Mouse (Mus musculus) heart, adult 2 months (tissue): ENCODE measurements around the gene Smarca2. TPM values are rescaled to one million over a fixed set of nuclear protein-coding genes. Genes with fewer than 3 reads are reported as not detected.
"Not testable (repeated sequence)": the region's sequence is repeated elsewhere in the genome, so short reads cannot be mapped to it uniquely, and the experiment has no call there.

ENCODE experiments used
- DNase-seq, 2 experiments: peaks; one replicate each; pipeline ENCODE4 v3.0.0; 2021
- H3K27ac ChIP-seq: fragments of 200-600 bp; 2 replicates; pipeline ENCODE4 v1.8.1; 2022
- H3K27me3 ChIP-seq: fragments of 200-500 bp; 2 replicates; pipeline ENCODE4 v1.6.1; 2012; ENCODE audit warnings: mild to moderate bottlenecking, low read length, inconsistent platforms, mixed read lengths; ENCODE audit not compliant: control insufficient read depth, insufficient read depth
- H3K36me3 ChIP-seq: fragments of 200-500 bp; 2 replicates; pipeline ENCODE4 v1.6.1; 2012; ENCODE audit warnings: low read length, inconsistent platforms; ENCODE audit not compliant: control insufficient read depth, insufficient read depth
- H3K4me1 ChIP-seq: fragments of 200-500 bp; 2 replicates; pipeline ENCODE4 v1.6.1; 2011; ENCODE audit warnings: low read length; ENCODE audit not compliant: control insufficient read depth, insufficient read depth
- H3K4me3 ChIP-seq: fragments of 200-600 bp; 2 replicates; pipeline ENCODE4 v1.8.1; 2022
- H3K79me2 ChIP-seq: fragments of 200-500 bp; replicated peaks from 2 replicates; pipeline ENCODE4 v1.6.1; 2012; ENCODE audit warnings: mild to moderate bottlenecking, inconsistent platforms, low read length, moderate library complexity, mixed read lengths; ENCODE audit not compliant: control insufficient read depth, insufficient read depth
- H3K9ac ChIP-seq: fragments of 200-500 bp; 2 replicates; pipeline ENCODE4 v1.6.1; 2012; ENCODE audit warnings: low read depth, mild to moderate bottlenecking, control low read depth, inconsistent platforms, low read length, mixed read lengths
- CTCF ChIP-seq: fragments of 200-600 bp; IDR thresholded peaks from 2 replicates; pipeline ENCODE4 v1.8.1; 2022; ENCODE audit warnings: antibody characterized with exemption, mild to moderate bottlenecking, moderate library complexity
- EP300 ChIP-seq: fragments of 200-500 bp; IDR thresholded peaks from 2 replicates; pipeline ENCODE4 v1.6.1; 2011; ENCODE audit warnings: low read depth, low read length, control low read depth; ENCODE audit not compliant: insufficient read depth
- POLR2A ChIP-seq: fragments of 200-500 bp; IDR thresholded peaks from 2 replicates; pipeline ENCODE4 v1.6.1; 2011; ENCODE audit warnings: mild to moderate bottlenecking, low read depth, low read length, control low read depth; ENCODE audit not compliant: insufficient read depth
- WGBS: fragments of 180-500 bp; shearing (Covaris S2); methylation state at CpG from one replicate; pipeline ENCODE4 v1.1.7; 2018; 5-methylcytosine and 5-hydroxymethylcytosine counted together
- intact Hi-C: fragments of 180-260 bp; cut with DNase I; formaldehyde crosslinking; loops from one replicate; pipeline ENCODE4 v1.15.1; 2025
- polyA plus RNA-seq: library from polyadenylated mRNA; depleted of rRNA; stranded (reverse); fragments of >200 nt; gene quantifications from 2 replicates; pipeline ENCODE4 v1.2.3, GENCODE M21; 2012
- total RNA-seq, 2 experiments: library from RNA; stranded (reverse); gene quantifications; 2 replicates each; pipeline ENCODE4 v1.2.3; 2021

The Smarca2 gene
- total and polyA plus RNA-seq, 3 experiments = 24.3 to 72.1 (median 65.7) TPM

DNA sequence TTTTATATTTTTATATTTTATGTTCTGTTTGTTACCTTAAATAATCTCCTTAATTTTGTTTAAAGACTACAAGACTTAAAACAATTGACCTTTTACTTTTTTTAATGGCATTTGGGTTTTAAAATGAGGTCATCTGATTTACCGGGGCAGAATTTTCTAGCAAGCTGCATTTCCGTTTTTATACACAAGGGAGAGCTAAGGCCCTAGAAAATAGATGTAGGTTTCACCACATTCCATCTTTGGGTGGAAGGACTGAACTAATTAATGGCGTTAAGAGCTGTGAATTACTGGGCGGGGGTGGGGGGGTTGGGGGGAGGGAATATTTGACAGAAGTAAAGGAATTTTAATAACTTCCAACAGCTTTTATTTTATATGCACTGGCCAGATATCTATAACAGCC lies 127.0 kb downstream of the Smarca2 start:
- peaks cover 10% of the 10 kb centered on the region for H3K4me1 ChIP-seq
- H3K9ac ChIP-seq = no peak overlapping the region
- H3K27me3 ChIP-seq = no peaks in the 10 kb centered on the region
- intact Hi-C loops = loop anchor here (5.0 to 10.0 kb wide), 2 partner anchors 383 to 695 kb away; partner anchors contain the start of gene Pum3
- 10% methylated on average over 4 of the region's 4 CpGs for WGBS
- peaks cover 2% of the 10 kb centered on the region for H3K79me2 ChIP-seq
- DNase-seq = no peak
- H3K27ac ChIP-seq = no peak overlapping the region
- TF ChIP-seq EP300 (no peak), CTCF (peak; percentile 72)
- no peaks in the 10 kb centered on the region; the same call in 1 of the 2 replicates for H3K36me3 ChIP-seq
- H3K4me3 ChIP-seq = no peak overlapping the region

- no peak overlapping the region; the same call in 1 of the 2 replicates for H3K27ac ChIP-seq
- WGBS = 81% methylated on average over 2 of the region's 2 CpGs
- no peak for DNase-seq
- peaks cover 9% of the 10 kb centered on the region for H3K4me1 ChIP-seq
- H3K9ac ChIP-seq = no peak overlapping the region
- no peaks in the 10 kb centered on the region; the same call in 1 of the 2 replicates for H3K36me3 ChIP-seq
- H3K4me3 ChIP-seq = no peak overlapping the region
- H3K27me3 ChIP-seq = no peaks in the 10 kb centered on the region
- peaks cover 3% of the 10 kb centered on the region for H3K79me2 ChIP-seq
- TF ChIP-seq POLR2A = no peak
- TF ChIP-seq CTCF = no peak
- TF ChIP-seq EP300 = no peak
- intact Hi-C loops = loop anchor here (5.0 to 10.0 kb wide), 2 partner anchors 382 to 694 kb away; partner anchors contain the start of gene Pum3
Measured at GRCm38 (mm10) chr19:26733055-26733454, 128.2 kb downstream of the Smarca2 start.

DNA sequence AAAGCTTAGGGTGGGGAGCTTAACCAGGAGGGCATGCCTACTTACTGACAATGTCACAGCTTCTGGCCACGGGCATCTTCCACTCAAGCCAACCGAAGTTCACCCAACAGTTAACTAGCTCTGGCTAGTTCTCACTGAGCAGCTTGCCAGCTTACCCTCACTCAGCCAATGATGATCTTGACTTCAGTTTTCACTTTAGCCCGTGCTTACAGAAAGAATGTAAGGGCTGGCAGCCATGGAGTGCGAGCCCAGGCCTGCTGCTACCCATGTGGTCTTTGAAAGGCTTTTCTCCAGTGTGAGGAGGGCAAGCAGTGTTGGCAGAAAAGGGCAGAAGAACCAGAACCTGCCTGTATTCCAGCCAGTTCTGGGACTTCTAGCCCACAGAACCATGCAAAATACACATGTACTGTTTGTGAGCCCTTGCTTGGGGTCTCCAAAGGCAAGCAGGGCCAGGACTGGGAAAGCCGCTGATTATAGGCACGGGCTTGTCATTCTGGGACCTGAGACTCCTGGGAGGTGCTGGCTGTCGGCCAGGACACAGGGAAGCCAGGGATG lies 128.8 kb downstream of the Smarca2 start:
- 49% methylated on average over 7 of the region's 7 CpGs for WGBS
- peak overlapping the region; percentile 16; the same call in 1 of the 2 replicates for H3K27ac ChIP-seq

DNA sequence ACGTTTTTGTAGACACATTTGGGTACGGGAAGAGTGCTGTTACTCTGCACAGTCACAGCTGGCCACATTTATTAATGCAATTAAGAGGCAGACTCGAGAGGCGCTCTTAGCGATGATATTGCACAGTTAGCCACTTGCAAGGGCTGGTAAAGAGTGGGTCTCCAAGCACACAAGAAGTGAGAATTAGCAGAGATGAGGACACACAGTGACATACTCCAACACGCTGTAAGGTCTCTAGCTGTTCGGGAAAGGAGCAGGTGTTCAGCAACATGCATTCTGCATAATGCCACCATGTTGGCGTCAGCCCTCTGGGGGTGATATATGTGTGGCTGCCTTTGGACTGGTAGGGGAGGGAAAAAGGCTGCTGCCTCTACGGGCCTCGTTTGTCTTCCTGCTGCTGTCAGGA lies 129.9 kb downstream of the Smarca2 start:
- H3K27me3 ChIP-seq = no peaks in the 10 kb centered on the region
- no peaks in the 10 kb centered on the region; the same call in 1 of the 2 replicates for H3K36me3 ChIP-seq
- no peak overlapping the region for H3K27ac ChIP-seq
- H3K4me1 ChIP-seq = peaks cover 9% of the 10 kb centered on the region
- WGBS = 90% methylated on average over 10 of the region's 10 CpGs
- DNase-seq = no peak
- no peak overlapping the region for H3K9ac ChIP-seq
- intact Hi-C loops = loop anchor here (5.0 to 10.0 kb wide), 2 partner anchors 380 to 693 kb away; partner anchors contain the start of gene Pum3
- H3K79me2 ChIP-seq = peaks cover 3% of the 10 kb centered on the region
- TF ChIP-seq EP300 (no peak), POLR2A (no peak), CTCF (no peak)
- H3K4me3 ChIP-seq = no peak overlapping the region

More for the DNA sequence above, 128.8 kb downstream of the Smarca2 start:
- intact Hi-C loops = loop anchor here (5.0 to 10.0 kb wide), 2 partner anchors 381 to 694 kb away; partner anchors contain the start of gene Pum3
- Histone ChIP-seq H3K36me3 (no peaks in the 10 kb centered on the region; the same call in 1 of the 2 replicates), H3K79me2 (peaks cover 3% of the 10 kb centered on the region), H3K9ac (no peak overlapping the region), H3K4me1 (peaks cover 9% of the 10 kb centered on the region), H3K27me3 (no peaks in the 10 kb centered on the region), H3K4me3 (no peak overlapping the region)
- TF ChIP-seq POLR2A (no peak), EP300 (no peak), CTCF (no peak)
- no peak for DNase-seq

- DNase-seq, intact Hi-C loops: not testable (repeated sequence)
- WGBS = 75% methylated on average over 4 of the region's 4 CpGs
Measured at GRCm38 (mm10) chr19:26745021-26745420, 140.2 kb downstream of the Smarca2 start.

GRCm38 (mm10) chr19:26745567-26745966 lies 140.7 kb downstream of the Smarca2 start:
- peaks cover 1% of the 10 kb centered on the region; the same call in 1 of the 2 replicates for H3K4me1 ChIP-seq
- H3K27ac ChIP-seq = no peak overlapping the region
- H3K79me2 ChIP-seq = no peaks in the 10 kb centered on the region
- H3K27me3 ChIP-seq = no peaks in the 10 kb centered on the region
- H3K9ac ChIP-seq = no peak overlapping the region
- intact Hi-C loops = no loop called here
- H3K36me3 ChIP-seq = no peaks in the 10 kb centered on the region
- H3K4me3 ChIP-seq = no peak overlapping the region
- 94% methylated on average over 7 of the region's 7 CpGs for WGBS
- no peak for DNase-seq
- TF ChIP-seq CTCF (no peak), EP300 (no peak), POLR2A (no peak)

More at GRCm38 (mm10) chr19:26745021-26745420, 140.2 kb downstream of the Smarca2 start:
- H3K4me3 ChIP-seq, H3K36me3 ChIP-seq, H3K4me1 ChIP-seq, H3K27me3 ChIP-seq, H3K27ac ChIP-seq, H3K9ac ChIP-seq, H3K79me2 ChIP-seq: not testable (repeated sequence)
